Mouse (Mus musculus) A20 (cell line): ENCODE data around the gene Smg8.
"Not testable (repeated sequence)": the region's sequence is repeated elsewhere in the genome, so short reads cannot be mapped to it uniquely, and the experiment has no call there.

Experiments
- DNase-seq: peaks from one replicate; pipeline ENCODE4 v3.0.0-alpha.2; 2011; ENCODE audit warnings: low read depth, low spot score

Gene Smg8

DNA sequence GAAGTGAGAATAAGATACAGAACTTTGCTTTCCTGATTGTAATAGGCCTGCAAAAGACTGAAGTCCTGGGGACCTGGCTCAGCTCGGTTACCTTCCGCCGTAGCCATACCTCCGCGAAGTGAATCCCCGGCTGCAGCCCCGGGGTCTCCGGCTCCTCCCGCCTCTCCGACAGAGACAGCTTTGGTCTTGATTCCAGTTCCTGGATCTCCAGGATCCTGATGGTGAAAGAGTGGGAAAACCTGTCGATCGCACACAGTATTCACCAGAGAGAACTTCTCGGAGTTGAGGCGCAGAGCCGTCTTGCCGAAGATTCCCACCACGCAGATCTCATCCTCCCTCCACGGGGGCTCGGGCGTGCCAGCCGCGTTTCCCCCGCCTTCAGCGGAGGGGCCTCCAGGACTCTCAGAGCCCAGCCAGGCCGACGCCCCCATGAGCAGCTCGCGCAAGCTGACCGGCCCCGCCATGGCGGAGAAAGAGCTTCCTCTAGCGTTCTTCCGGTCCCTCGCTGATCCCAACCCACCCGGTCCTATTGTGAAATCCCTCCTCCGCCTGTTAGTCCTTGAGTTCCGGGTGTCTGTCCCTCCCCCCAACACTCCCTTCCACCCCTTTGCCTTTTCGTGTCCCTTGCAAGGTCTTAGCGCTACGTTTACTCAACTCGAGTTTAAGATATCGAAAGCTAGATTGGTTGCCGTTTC, at the start of gene Smg8:
TSS of gene Smg8 (minus strand) at position 485 of the 695 bp plus-strand sequence.
- peak; percentile 90 for DNase-seq

DNA sequence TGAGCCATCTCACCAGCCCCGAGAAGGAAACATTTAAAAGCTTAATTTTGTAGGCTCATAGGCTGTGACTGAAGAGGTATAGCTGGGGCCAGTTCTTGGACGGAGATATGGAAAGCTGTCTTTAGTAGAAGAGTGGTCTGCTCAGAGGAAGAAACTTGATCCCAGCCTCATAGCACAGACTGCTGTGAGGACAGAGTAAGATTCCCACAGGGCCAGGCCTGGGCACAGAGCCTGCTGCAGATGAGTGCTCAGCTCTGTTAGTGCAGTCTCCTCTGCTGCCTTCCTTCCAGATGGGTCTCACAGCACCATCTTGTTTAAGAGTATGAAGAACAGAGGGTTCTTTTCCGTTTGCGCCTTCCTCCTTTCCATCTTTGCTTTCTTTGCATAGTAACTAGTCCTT, 49.7 kb upstream of the Smg8 start:
- DNase-seq: no peak

DNA sequence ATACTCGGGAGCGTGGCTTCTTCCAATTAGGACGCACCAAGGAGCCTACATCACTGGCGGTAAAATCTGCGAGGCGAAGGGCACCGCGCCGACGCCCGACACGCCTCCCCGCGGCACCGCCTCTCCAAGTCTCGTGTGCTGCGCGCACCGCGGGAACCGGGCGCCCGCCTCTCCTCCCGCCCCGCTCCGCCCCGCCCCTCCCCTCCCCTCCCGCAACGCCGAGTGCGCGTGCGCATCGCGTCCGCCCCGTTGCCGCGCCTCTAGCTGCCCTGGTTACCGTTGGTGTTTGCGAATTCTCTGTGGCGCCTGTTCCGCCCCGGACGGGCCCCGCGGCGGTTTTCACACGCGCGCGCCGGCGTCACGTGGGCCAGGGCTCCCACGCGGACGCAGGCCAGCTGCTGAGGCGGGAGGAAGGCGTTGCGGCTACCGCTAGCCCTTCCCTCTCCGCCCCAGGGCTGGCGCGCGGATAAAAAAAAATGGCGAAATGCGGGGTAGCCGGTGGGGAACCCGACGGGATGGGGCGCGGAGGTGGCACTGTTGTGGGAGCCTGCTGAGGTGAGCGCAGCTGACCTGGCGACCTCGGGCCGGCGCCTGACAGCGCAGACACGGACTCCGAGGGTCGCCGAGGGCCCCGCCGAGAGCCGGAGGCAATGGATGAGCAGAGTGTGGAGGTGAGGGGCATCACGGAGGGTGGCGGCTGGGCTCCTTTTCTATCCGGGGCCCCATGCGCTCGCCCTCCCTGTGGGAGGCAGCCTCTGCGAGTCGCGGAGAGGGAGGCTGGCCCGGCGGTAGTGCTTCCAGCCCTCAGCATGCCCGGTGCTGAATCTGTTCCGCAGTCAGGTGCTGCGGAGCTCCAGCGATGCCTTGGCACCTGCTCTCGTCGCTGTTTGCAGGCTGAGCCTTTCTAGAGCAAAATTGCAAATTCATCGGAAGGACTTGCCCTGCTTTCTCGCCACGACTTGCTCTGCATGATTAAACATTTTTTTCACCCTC, 40.5 kb upstream of the Smg8 start, which contains the start of gene Trim37:
TSS of gene Trim37 (plus strand) at position 254 of the 993 bp plus-strand sequence.
- peak; percentile 92 for DNase-seq

DNA sequence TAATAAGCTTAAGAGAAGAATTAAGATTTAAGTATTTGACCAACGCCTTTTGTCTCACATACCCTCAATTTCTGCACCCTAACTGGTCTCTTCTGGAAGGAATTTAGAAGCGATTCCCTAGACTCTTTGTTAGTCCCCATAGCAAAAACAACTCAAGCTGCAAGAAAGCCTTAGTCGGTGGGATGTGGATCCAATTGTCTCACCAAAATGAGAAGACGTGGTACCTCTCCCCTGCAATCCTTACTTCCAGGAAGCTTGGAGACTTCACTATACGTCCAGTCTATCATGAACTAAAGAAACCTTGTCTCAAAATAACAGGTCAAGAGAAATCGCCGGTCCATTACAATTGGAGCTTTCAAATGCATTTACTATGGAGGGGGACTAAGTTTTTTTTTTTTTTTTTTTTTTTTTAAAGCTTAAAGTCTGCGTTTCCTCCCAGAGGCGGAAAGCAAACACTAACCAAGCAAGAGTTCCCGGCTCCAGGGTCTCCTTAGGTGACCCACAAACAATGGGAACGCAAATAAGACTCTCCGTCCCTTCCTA, 39.8 kb upstream of the Smg8 start:
- no peak for DNase-seq

DNA sequence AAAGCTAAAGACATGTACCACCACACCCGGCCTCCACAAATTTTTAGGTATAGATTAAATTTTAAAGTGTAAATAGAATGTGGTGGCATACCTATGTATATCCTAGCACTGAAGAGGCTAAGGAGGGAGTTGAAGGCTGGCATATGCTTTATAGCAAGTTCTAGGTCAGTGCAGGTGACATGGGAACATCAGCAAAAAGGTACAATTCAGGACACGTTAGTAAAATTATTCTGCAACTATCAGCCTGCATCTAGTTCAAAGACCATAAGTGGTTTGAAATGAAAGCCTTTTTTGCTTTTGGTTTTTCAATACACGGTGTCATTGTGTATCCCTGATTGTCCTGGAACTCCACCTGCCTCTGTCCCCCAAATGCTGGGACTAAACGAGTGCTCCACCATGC, 39.0 kb upstream of the Smg8 start:
- peak; percentile 13 for DNase-seq

DNA sequence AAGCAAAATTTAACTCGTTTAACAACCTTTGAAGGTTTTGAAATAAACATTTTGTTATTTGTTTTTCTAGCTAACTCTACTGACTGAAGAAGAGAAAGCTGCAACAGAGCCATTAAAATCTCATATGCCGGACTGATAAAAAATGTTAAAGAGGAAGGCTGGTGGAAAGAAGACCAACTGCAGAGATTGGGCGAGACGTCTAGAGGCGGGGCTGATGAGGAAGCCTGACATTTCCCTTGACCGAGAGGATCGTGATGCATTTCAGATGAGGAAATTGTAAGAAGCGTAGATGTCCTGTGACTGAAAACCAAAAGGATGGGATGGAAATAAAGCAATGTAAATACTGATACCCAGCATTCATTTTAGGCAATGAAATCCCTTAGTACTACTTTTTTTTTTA, 35.3 kb upstream of the Smg8 start:
- no peak for DNase-seq

DNA sequence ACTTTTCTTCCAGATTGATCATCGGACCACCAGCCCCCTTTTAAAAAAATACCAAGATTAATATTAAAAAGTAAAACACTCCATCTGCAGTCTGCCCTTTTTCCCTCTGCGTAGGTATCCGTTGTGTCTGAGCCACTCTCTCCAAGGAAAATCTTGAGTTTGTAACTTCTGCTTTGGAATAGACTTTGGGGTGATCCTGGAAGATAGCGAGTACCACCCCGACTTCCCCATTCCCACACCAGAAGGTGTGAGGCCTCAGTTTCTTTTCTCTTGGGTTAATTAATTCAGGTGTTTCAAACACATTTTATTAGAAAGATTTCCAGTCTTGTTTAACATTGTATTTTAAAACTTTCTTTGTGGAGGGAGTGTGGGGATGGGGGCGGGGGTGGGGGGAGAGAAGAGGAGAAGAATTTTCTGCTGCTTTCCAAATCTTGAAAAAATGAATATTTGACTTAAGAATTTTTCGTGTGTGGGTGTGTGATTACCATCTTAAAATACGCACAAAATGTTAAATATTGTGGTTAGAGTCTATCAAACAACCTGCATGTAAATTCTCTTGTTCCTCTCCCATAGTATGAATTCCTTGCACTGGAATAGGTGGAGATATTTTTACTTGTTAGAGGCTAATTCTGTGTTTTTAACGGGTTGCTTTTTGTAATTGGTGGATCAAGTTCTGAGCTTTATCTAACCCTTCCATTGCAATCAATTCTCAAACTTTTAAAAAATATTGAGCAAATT, 23.8 kb upstream of the Smg8 start:
- DNase-seq: no peak

DNA sequence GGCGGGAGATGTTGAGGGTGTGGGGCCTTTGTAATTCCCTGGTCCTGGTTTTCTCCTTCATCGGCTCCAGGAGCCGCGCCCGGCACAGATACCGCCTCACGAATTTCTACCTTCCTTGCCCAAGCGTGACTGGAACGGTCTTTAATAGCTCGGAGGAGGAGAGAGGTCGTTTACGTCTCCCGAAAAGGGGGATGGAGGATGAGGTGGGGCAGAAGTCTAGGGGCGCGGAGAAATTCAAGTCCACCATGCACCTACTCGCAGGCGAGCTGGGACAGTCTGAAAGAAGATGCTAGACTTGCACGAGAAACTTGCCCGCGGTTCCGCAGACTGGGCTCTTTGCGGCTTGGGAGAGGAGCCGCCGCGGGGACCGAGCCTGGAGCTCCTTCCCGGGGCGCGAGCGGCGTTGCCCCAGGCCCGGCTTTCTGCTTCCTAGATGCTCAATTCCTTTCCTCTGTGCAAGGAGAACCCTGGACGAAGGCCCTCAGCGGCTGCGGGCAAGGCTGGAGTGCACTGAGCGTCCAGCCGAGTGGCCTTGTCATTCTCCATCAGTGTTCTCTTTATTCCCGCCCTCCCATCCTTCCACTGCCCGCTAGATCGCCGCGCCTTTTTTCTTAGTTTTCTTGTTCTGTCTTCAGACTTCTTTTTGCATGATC, 23.1 kb upstream of the Smg8 start:
- no peak for DNase-seq

DNA sequence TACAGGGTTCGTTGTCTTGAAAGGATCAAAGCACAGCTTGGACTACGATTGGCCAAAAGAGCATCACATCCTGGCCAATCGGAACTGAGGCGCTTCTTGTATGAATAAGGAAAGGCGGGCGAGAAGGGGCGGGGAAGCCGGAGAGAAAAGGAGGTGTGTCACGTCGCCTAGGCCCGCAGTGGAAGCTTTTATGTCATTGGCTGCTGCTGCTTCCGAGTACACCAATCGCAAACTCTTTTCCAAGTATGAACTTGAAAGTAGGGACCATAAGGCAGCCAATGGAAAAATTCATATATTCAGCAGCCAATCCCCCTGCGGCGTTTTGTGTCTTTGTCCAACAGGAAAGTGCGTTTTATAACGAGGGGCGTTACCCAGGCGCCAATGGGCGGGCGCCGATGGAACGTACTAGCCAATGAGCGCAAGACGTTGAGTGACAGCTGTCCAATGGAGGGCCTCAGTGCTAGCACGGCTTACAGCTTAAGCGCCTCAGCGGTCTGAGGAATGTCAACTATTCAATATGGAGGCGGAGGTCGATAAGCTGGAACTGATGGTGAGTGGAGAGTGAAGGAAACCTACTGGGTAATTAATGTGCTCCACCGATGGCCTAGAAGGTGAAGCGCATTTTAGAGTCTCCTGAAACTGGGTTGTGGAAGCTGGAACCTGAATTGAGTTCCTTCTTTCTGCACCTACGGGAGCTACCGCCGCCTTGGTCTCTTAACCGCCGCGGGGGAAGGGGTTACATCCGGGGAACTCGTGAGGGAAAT, 22.4 kb upstream of the Smg8 start, which contains the start of gene Ska2:
TSS of gene Ska2 (plus strand) at position 480 of the 764 bp plus-strand sequence.
- peak; percentile 100 for DNase-seq

DNA sequence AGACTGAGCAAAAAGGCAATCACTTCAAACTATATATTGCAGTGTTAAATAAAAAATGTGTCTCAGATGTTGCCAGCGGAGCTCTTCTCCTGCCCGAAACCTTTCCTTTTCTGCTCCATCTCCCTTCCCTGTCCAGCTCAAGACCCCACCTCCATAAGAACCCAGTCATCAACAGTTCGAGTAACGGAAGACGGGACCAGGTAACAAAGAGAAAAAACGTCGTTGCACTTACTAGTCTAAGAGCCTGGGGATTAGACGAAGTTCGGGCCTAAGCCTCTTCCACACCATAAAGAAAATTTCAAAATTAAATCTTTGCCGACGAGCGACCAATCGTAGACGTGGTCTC, 21.8 kb upstream of the Smg8 start, which contains the start of gene Prr11:
TSS of gene Prr11 (minus strand) at position 300 of the 346 bp plus-strand sequence.
- DNase-seq: no peak

DNA sequence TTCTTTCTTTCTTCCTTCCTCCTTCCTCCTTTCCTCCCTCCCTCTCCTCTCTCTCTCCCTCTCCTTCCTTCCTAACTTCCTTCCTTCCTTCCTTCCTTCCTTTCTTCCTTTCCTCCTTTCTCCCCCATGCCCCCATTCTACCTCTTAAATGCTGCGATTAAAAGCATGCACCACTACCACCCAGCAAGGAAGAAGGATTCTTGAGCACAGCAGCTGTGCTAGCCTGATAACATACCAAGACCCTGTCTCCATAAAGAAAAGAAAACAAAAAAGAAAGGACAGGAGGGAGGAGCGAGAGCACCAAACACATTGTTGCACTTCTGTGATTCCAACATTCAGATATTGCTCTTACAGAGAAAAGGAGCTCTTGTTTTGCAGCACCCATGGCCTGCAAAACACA, 568 bp upstream of the Smg8 start:
- DNase-seq: peak; percentile 33

DNA sequence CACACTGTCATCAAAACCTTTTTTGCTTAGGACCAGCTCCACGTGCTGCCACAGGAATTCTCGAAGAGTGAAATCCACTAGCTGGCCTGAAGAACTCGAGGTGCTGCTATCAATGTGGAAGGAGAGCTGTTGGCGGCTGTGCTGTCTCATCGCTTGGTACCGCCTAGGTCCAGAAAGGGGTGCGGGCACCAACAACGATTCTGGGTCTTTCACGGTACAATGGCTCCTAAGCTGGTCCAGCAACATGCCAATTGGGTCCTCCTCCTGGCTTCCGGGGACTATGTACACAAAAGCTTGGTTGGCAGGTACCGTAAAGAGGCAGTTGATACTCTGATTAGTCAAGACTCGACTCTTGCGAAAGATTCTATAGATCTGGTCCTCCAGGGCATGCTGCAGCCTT, 1.1 kb downstream of the Smg8 start:
- no peak for DNase-seq

DNA sequence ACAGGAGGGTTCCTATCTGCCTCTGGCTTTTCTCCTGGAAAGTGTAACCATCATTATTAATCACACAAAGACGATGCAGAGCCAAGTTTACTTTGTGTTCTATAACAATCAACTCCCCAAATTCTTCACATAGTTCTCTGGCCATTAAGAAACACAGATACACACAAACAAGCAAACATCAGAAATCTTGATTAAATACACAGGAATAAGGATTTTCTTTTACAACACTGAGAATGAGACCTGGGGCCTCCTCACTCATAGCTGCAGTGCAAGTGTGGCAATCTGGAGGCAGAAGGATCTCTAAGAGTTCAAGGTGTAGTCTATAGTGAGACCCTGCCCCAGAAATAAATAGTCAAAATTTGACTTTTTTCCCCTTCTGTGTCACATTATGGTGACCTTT, 2.9 kb downstream of the Smg8 start:
- no peak for DNase-seq

DNA sequence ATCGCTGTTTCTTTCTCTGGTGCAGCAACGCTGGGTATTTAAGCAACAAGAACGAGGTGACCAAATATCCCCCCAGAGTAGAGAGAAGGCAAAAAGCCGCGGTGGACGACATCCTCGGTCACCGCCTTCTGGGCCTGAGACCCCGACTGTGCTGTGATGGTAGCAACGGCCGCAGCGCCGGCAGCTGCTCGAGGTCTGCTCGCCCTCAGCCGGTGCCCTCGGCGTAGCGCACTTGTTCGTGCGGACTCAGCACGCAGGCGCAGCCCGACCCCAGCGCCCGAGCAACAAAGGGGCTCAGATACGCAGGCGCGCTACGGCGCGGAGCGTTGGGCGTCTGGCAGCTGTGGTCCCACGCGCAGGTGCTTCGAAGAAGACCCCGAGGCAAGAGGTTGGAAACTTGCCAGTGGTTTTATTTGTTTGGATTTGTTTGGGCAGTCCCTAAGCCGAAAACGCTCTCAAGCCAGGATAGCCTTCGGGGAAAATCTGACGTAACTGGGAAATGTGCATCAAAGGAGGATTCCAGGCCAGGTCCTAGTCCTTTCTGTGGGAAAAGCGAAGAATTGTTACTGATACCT, 12.6 kb downstream of the Smg8 start, which contains the start of gene Gdpd1:
TSS of gene Gdpd1 (minus strand) at position 197 of the 575 bp plus-strand sequence.
- no peak for DNase-seq

DNA sequence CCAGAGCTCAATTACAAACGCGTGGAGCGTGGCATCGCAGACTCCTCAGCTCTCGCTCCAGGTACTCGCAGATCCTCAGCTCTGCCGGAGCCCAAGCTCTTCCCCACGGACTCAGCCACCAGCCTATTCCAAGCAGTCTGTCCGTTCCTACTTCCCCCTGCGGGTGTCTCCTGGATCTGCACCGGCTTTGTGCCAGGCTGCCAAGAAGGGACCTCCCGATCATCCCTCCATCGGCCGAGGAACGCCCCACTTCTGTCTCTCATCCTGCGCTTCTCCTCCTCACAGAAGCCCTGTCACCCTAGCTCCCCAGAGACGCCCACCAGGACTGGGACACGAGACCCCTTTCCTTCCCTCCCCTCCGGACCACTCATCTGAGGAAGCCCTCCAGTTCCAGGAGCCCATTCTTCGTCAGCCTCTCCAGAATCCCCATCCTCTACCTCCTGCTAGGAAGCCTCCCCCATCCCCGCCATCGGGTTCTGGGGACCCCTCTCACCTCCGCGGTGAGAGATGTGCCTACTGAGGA, 13.2 kb downstream of the Smg8 start:
- DNase-seq: no peak

DNA sequence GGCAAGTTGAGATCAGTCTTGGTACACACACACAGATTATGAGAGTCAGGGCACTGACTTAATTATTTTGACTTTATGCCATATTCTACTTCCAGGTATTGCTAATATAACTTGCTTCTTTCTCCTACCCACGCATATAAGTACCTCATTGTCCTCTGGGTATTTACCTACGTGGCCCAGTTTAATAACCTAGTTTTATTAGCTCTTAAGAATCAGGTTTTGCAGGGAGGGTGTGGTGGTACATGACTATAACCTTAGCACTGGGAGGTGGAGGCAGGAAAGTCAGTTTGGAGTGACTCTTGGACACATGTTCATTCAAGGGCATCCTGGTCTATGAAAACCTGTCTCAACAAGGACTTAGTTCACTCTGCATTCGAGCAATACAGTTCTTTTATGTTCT, 24.5 kb downstream of the Smg8 start:
- DNase-seq: no peak

DNA sequence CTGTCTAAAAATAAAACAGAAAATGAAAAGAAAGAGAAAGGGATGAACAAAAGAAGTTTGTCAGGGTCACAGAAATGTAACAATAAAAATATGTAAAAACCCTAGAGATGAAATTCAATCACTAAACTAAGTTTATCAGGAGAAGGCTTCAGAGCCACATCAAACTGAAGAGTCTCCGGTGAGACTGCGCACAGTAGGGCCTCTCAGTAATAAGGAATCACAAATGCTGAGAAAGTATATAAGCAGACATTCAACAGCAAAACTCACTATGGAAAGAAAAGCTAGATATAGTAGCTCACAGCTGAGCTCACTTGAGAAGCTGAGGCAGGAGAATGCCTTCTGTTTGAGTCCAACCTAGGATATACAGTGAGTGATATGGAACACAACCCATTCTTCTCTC, 26.2 kb downstream of the Smg8 start:
- no peak for DNase-seq

DNA sequence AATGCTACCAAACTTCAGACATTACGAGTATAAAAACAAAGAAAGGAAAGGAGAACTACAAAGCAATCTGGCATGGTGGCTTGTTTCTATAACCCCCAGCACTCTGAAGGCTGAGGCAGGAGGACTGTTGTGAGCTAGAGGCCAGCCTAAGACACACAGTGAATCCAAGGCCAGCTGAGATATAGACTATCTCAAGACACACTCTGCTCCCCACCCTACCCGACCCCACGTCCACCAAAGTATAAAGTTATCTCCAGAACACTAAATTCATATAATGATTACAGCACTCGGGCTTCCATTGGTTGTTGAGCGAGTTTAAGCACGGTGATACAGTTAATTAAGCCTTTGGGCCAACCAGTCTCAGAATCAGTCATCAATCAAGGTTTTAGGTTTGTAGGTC, 30.3 kb downstream of the Smg8 start:
- DNase-seq: no peak

DNA sequence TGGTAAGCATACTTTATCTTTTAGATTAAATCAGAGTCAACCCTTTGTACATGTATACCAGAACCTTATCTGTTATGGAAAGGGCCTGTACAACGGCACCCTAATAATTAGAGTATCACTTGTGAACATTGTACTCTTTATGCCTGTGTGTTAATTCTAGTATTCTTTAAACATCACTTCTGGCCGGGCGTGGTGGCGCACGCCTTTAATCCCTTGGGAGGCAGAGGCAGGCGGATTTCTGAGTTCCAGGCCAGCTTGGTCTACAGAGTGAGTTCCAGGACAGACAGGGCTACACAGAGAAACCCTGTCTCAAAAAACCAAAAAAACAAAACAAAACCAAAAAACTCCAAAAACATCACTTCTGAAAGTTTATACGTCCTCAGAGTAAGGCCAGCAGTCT, 37.7 kb downstream of the Smg8 start:
- not testable (repeated sequence) for DNase-seq

DNA sequence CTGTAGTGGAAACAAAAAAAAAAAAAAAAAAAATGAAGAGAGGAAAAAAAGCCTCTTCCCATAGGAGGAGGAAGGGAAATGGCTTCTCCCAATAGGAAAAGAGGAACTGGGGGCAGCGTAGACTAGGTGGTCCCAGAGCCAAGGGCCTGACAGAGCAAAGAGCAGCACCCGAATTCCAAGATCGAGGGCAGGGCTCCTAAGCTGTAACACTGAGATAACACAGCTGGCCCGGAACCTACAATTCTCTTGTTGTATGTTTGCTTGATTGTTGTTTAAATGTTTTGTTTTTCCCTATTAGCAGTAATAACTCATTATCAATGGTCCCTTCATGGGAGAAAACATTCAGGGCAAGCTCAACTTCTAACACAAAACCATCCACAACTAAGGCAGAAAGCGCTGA, 39.6 kb downstream of the Smg8 start:
- DNase-seq: no peak
